Mouse (Mus musculus) kidney, adult 9 months (tissue): ENCODE data around the gene Ubtd1.
A peak's percentile ranks its signal among the peaks of the same experiment; 100 is the strongest.

Source experiments
- DNase-seq: peaks from one replicate; pipeline ENCODE4 v3.0.0; 2022

The Ubtd1 gene

GRCm38 (mm10) chr19:42026158-42026557, 44.6 kb downstream of the Ubtd1 start:
- peak; percentile 87 for DNase-seq

- DNase-seq, result no peak
Observed at GRCm38 (mm10) chr19:42031112-42031511, 49.5 kb downstream of the Ubtd1 start.

GRCm38 (mm10) chr19:42033611-42034010, 52.0 kb downstream of the Ubtd1 start:
- DNase-seq, result no peak

- DNase-seq, result no peak
Observed at GRCm38 (mm10) chr19:42034146-42034775, 52.7 kb downstream of the Ubtd1 start.

GRCm38 (mm10) chr19:42034881-42035455, 53.4 kb downstream of the Ubtd1 start:
- no peak for DNase-seq

- DNase-seq, result peak; percentile 96
Observed at GRCm38 (mm10) chr19:42035456-42036248, 54.1 kb downstream of the Ubtd1 start, which contains the start of gene Ankrd2. Ankrd2 (plus strand) TSS chr19:42036000.

GRCm38 (mm10) chr19:42036357-42036756, 54.8 kb downstream of the Ubtd1 start:
- DNase-seq, result no peak

GRCm38 (mm10) chr19:42037167-42037702, 55.7 kb downstream of the Ubtd1 start:
- DNase-seq, result no peak

GRCm38 (mm10) chr19:42038310-42038709, 56.7 kb downstream of the Ubtd1 start:
- no peak for DNase-seq

GRCm38 (mm10) chr19:42043988-42044387, 62.4 kb downstream of the Ubtd1 start:
- DNase-seq, result no peak

GRCm38 (mm10) chr19:42045269-42046102, 63.9 kb downstream of the Ubtd1 start, which contains the start of gene Hoga1:
Hoga1 (plus strand) TSS chr19:42045610.
- DNase-seq, result peak; percentile 95

- DNase-seq, result peak; percentile 65
Observed at GRCm38 (mm10) chr19:42050251-42050650, 68.7 kb downstream of the Ubtd1 start.

GRCm38 (mm10) chr19:42051351-42051750, 69.8 kb downstream of the Ubtd1 start:
- DNase-seq, result no peak

GRCm38 (mm10) chr19:42051948-42052347, 70.4 kb downstream of the Ubtd1 start, which contains the start of gene 4933411K16Rik:
4933411K16Rik (plus strand) TSS chr19:42052248.
- DNase-seq, result no peak

- DNase-seq, result peak; percentile 93
Observed at GRCm38 (mm10) chr19:42054255-42054654, 72.7 kb downstream of the Ubtd1 start.

GRCm38 (mm10) chr19:42055881-42056280, 74.3 kb downstream of the Ubtd1 start:
- DNase-seq, result no peak

- DNase-seq, result no peak
Observed at GRCm38 (mm10) chr19:42056719-42057409, 75.3 kb downstream of the Ubtd1 start.

GRCm38 (mm10) chr19:42058426-42058825, 76.9 kb downstream of the Ubtd1 start:
- no peak for DNase-seq

GRCm38 (mm10) chr19:42061443-42061842, 79.9 kb downstream of the Ubtd1 start:
- peak; percentile 86 for DNase-seq

- DNase-seq, result no peak
Observed at GRCm38 (mm10) chr19:42068441-42069240, 87.1 kb downstream of the Ubtd1 start.

- DNase-seq, result peak; percentile 68
Observed at GRCm38 (mm10) chr19:42069241-42069525, 87.6 kb downstream of the Ubtd1 start.
